Mouse (Mus musculus) forebrain, embryonic 14.5 days (tissue): ENCODE measurements around the gene Rhox9. TPM values are rescaled to one million over a fixed set of nuclear protein-coding genes. Genes with fewer than 3 reads are reported as not detected.
"Not testable (repeated sequence)": the region's sequence is repeated elsewhere in the genome, so short reads cannot be mapped to it uniquely, and the experiment has no call there.

Source experiments
- ATAC-seq: fragments of 200-750 bp; cut with Nextera tagmentation; 2 replicates; pipeline ENCODE4 v1.8.0; 2017; ENCODE audit warnings: mild to moderate bottlenecking, moderate library complexity
- DNase-seq: peaks from one replicate; pipeline ENCODE4 v3.0.0-alpha.2; 2015; ENCODE audit warnings: low spot score
- H3K27ac ChIP-seq: fragments of 300-500 bp; sonication (generic); 2 replicates; pipeline ENCODE4 v1.5.1; 2014; ENCODE audit warnings: low read depth, mild to moderate bottlenecking, control low read depth, low read length, moderate library complexity
- H3K27me3 ChIP-seq: fragments of 300-500 bp; sonication (generic); replicated peaks from 2 replicates; pipeline ENCODE4 v1.6.1; 2014; ENCODE audit warnings: low read length, control low read depth, mixed read lengths; ENCODE audit not compliant: control insufficient read depth, insufficient read depth
- H3K36me3 ChIP-seq: fragments of 300-500 bp; sonication (generic); 2 replicates; pipeline ENCODE4 v1.6.1; 2014; ENCODE audit warnings: low read length, control low read depth; ENCODE audit not compliant: control insufficient read depth, insufficient read depth
- H3K4me1 ChIP-seq: fragments of 300-500 bp; sonication (generic); 2 replicates; pipeline ENCODE4 v1.6.1; 2014; ENCODE audit warnings: antibody characterized with exemption, low read length, control low read depth; ENCODE audit not compliant: control insufficient read depth, insufficient read depth
- H3K4me2 ChIP-seq: fragments of 300-500 bp; sonication (generic); 2 replicates; pipeline ENCODE4 v1.6.1; 2014; ENCODE audit warnings: mild to moderate bottlenecking, control low read depth, low read length
- H3K4me3 ChIP-seq: fragments of 300-500 bp; sonication (generic); 2 replicates; pipeline ENCODE4 v1.5.1; 2014; ENCODE audit warnings: low read depth, low read length, control low read depth
- H3K9ac ChIP-seq: fragments of 300-500 bp; sonication (generic); 2 replicates; pipeline ENCODE4 v1.6.1; 2014; ENCODE audit warnings: mild to moderate bottlenecking, low read length, control low read depth, moderate library complexity
- H3K9me3 ChIP-seq: fragments of 300-500 bp; sonication (generic); replicated peaks from 2 replicates; pipeline ENCODE4 v1.6.1; 2016; ENCODE audit warnings: low read length, control low read depth, mixed read lengths; ENCODE audit not compliant: control insufficient read depth
- whole genome bisulfite sequencing: fragments of 180-500 bp; shearing (Covaris S2); extraction: QIAGEN DNeasy Blood & Tissue Kit; methylation state at CpG from one replicate; pipeline ENCODE4 v1.1.7; 2014; 5-methylcytosine and 5-hydroxymethylcytosine counted together
- polyA plus RNA-seq: library from polyadenylated mRNA; unstranded; fragments of >200 nt; fragmentation: Nextera tagmentation; extraction: Ambion mirVana; gene quantifications from 2 replicates; pipeline ENCODE4 v1.2.1, GENCODE M21; 2014

Rhox9 gene
- polyA plus RNA-seq, result not detected in 2 replicates

DNA sequence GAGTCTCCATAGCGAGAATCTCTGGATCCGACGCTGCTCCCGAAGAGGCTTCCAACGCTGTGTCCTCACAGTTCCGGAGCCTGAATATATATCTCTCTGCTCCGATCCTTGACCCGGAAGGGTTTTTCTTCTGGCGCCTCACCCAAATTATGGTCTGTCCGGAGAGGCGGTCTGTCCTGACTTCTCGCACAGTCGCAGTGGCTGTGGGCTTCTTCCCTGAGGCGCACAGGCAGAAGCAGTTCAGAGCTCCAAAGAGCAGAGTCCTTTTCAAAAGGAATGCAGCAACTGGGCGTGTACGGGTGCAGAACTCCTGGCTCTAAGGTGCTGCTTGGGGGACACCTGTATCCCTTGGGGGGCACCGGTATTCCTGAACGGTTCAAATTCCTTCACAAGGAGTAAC is at the start of gene Rhox9:
Gene Rhox9 (minus strand): TSS at position 101 of the 400 bp plus-strand sequence.
- not testable (repeated sequence) for H3K36me3 ChIP-seq, H3K4me3 ChIP-seq, H3K9ac ChIP-seq, H3K4me1 ChIP-seq, H3K9me3 ChIP-seq, H3K4me2 ChIP-seq, H3K27ac ChIP-seq, ATAC-seq, DNase-seq, H3K27me3 ChIP-seq
- 88% methylated on average over 10 of the region's 18 CpGs for WGBS

DNA sequence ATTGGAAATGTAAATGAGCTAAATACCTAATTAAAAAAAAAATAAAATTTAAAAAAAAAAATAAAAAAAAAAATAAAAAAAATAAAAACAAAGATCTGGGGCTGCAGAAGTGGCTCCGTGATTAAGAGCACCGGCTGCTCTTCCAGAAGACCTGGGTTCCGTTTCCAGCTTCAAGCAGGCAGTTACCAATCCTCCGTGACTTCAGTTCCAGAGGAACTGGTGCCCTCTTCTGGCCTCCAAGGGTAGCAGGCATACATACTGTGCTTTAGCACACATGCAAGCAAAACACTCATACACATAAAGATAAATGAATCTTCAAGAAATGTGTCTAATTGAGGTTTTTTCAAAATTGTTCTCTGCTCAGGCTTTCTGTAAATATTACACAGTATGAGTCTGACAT is 14.7 kb upstream of the Rhox9 start:
- H3K36me3 ChIP-seq, result no peaks in the 10 kb centered on the region
- no peaks in the 10 kb centered on the region for H3K9me3 ChIP-seq
- no peaks in the 10 kb centered on the region for H3K27me3 ChIP-seq
- H3K9ac ChIP-seq, result no peak overlapping the region
- no peak overlapping the region for H3K4me3 ChIP-seq
- H3K27ac ChIP-seq, result no peak overlapping the region
- no peaks in the 10 kb centered on the region for H3K4me1 ChIP-seq
- DNase-seq, result no peak
- ATAC-seq, result no peak
- no peak overlapping the region for H3K4me2 ChIP-seq
- 75% methylated on average over 4 of the region's 4 CpGs for WGBS

DNA sequence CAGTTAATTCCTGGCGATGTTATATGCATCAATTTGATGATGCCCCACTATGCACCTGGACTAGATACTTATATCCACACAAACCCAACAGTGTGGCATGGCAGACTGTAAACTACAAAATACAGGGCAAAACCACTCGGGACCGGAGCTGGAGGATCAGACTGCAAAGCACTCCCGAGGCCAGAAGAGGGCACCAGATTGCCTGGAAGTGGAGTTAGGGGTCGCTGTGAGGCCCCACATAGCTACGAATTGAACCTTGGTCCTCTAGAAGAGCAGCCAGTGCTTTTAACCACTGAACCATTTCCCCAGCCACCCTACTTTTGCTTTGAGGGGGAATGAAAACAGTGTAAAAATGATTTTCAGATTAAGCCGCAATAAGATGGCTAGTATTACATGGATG is 7.0 kb upstream of the Rhox9 start:
- H3K9ac ChIP-seq, result no peak overlapping the region
- 61% methylated on average over 7 of the region's 7 CpGs for WGBS
- no peak overlapping the region for H3K4me3 ChIP-seq
- no peak overlapping the region for H3K27ac ChIP-seq
- DNase-seq (no peak), ATAC-seq (no peak)
- no peaks in the 10 kb centered on the region for H3K27me3 ChIP-seq
- H3K4me2 ChIP-seq, result no peak overlapping the region
- no peaks in the 10 kb centered on the region for H3K36me3 ChIP-seq
- H3K9me3 ChIP-seq, result no peaks in the 10 kb centered on the region
- no peaks in the 10 kb centered on the region for H3K4me1 ChIP-seq

GRCm38 (mm10) chrX:37903727-37904126 is 2.2 kb upstream of the Rhox9 start:
- DNase-seq (no peak), ATAC-seq (no peak)

GRCm38 (mm10) chrX:37897132-37897531 is 4.4 kb downstream of the Rhox9 start, which contains the start of gene Rhox7b:
TSS of gene Rhox7b (minus strand) at chrX:37897232.
- not testable (repeated sequence) for H3K9me3 ChIP-seq, H3K9ac ChIP-seq, DNase-seq, H3K36me3 ChIP-seq, H3K27ac ChIP-seq, H3K27me3 ChIP-seq, H3K4me1 ChIP-seq, H3K4me2 ChIP-seq, H3K4me3 ChIP-seq, ATAC-seq
- 86% methylated on average over 9 of the region's 9 CpGs for WGBS

More at GRCm38 (mm10) chrX:37903727-37904126, 2.2 kb upstream of the Rhox9 start:
- Histone ChIP-seq H3K36me3 (no peaks in the 10 kb centered on the region), H3K27ac (no peak overlapping the region), H3K27me3 (no peaks in the 10 kb centered on the region), H3K4me1 (no peaks in the 10 kb centered on the region), H3K4me3 (no peak overlapping the region), H3K9ac (no peak overlapping the region), H3K9me3 (no peaks in the 10 kb centered on the region), H3K4me2 (no peak overlapping the region)
- 77% methylated on average over 5 of the region's 5 CpGs for WGBS

- WGBS, result 82% methylated on average over 4 of the region's 4 CpGs
These were observed 22.7 kb downstream of the Rhox9 start, which contains the start of gene Rhox8 for GRCm38 (mm10) chrX:37878844-37879243. TSS of gene Rhox8 (minus strand) at chrX:37878944.

GRCm38 (mm10) chrX:37871641-37872040 is 29.9 kb downstream of the Rhox9 start:
- H3K27me3 ChIP-seq, result no peaks in the 10 kb centered on the region
- ATAC-seq (no peak), DNase-seq (no peak)
- H3K4me3 ChIP-seq, result no peak overlapping the region
- no peaks in the 10 kb centered on the region for H3K36me3 ChIP-seq
- H3K27ac ChIP-seq, result no peak overlapping the region
- no peak overlapping the region for H3K4me2 ChIP-seq
- no peaks in the 10 kb centered on the region for H3K4me1 ChIP-seq
- no peak overlapping the region for H3K9ac ChIP-seq
- 97% methylated on average over 2 of the region's 2 CpGs for WGBS
- H3K9me3 ChIP-seq, result no peaks in the 10 kb centered on the region

More at GRCm38 (mm10) chrX:37878844-37879243, 22.7 kb downstream of the Rhox9 start, which contains the start of gene Rhox8:
- Histone ChIP-seq H3K4me1 (no peaks in the 10 kb centered on the region), H3K36me3 (no peaks in the 10 kb centered on the region), H3K4me3 (no peak within 1 kb of the TSS), H3K27ac (no peak within 1 kb of the TSS), H3K4me2 (no peak within 1 kb of the TSS), H3K9me3 (no peaks in the 10 kb centered on the region), H3K9ac (no peak within 1 kb of the TSS), H3K27me3 (no peaks in the 10 kb centered on the region)
- ATAC-seq (no peak), DNase-seq (no peak)

Other genes with a start within 250 kb of the Rhox9 start
- gene Rhox3h, start 233.0 kb downstream of the Rhox9 start, polyA plus RNA-seq, result not detected in 2 replicates
- gene Rhox2h, start 228.5 kb downstream of the Rhox9 start, polyA plus RNA-seq, result not detected in 2 replicates
- not detected in 2 replicates for gene Rhox5, start 96.9 kb downstream of the Rhox9 start, polyA plus RNA-seq
- gene Rhox6, start 74.9 kb downstream of the Rhox9 start, polyA plus RNA-seq, result not detected in 2 replicates
- not detected in 2 replicates for gene Rhox7a, start 70.1 kb downstream of the Rhox9 start, polyA plus RNA-seq
- not detected in 2 replicates for gene Rhox8, start 22.8 kb downstream of the Rhox9 start, polyA plus RNA-seq
- gene Rhox7b, start 4.5 kb downstream of the Rhox9 start, polyA plus RNA-seq, result not detected in 2 replicates
- gene Btg1-ps1, start 117.0 kb upstream of the Rhox9 start, polyA plus RNA-seq, result not detected in 2 replicates
- gene Btg1-ps2, start 141.3 kb upstream of the Rhox9 start, polyA plus RNA-seq, result not detected in 2 replicates
- gene Rhox10, start 164.7 kb upstream of the Rhox9 start, polyA plus RNA-seq, result not detected in 2 replicates
- not detected in 2 replicates for gene Rhox11, start 183.4 kb upstream of the Rhox9 start, polyA plus RNA-seq
- not detected in 2 replicates for gene Rhox12, start 209.1 kb upstream of the Rhox9 start, polyA plus RNA-seq
- gene Rhox13, start 219.4 kb upstream of the Rhox9 start, polyA plus RNA-seq, result not detected in 2 replicates